Mouse (Mus musculus) midbrain, embryonic 16.5 days (tissue): Measurements from ENCODE around the gene Pglyrp1. TPM values are rescaled to one million over a fixed set of nuclear protein-coding genes. Genes with fewer than 3 reads are reported as not detected.

Experiments
- ATAC-seq: fragments of 200-750 bp; cut with Nextera tagmentation; 2 replicates; pipeline ENCODE4 v1.8.0; 2017; ENCODE audit warnings: moderate TSS enrichment
- H3K27ac ChIP-seq: fragments of 300-500 bp; sonication (generic); 2 replicates; pipeline ENCODE4 v1.5.1; 2014; ENCODE audit warnings: mild to moderate bottlenecking, low read length, mixed read lengths
- H3K27me3 ChIP-seq: fragments of 300-500 bp; sonication (generic); 2 replicates; pipeline ENCODE4 v1.6.1; 2014; ENCODE audit warnings: low read depth, low read length, mixed read lengths; ENCODE audit not compliant: control insufficient read depth, insufficient read depth
- H3K36me3 ChIP-seq: fragments of 300-500 bp; sonication (generic); 2 replicates; pipeline ENCODE4 v1.6.1; 2014; ENCODE audit warnings: mild to moderate bottlenecking, low read length, moderate library complexity, mixed read lengths; ENCODE audit not compliant: control insufficient read depth, insufficient read depth
- H3K4me1 ChIP-seq: fragments of 300-500 bp; sonication (generic); 2 replicates; pipeline ENCODE4 v1.6.1; 2014; ENCODE audit warnings: mild to moderate bottlenecking, low read length, mixed read lengths; ENCODE audit not compliant: control insufficient read depth, insufficient read depth
- H3K4me2 ChIP-seq: fragments of 300-500 bp; sonication (generic); 2 replicates; pipeline ENCODE4 v1.6.1; 2014; ENCODE audit warnings: mild to moderate bottlenecking, low read length, mixed read lengths
- H3K4me3 ChIP-seq: fragments of 300-500 bp; sonication (generic); 2 replicates; pipeline ENCODE4 v1.5.1; 2014; ENCODE audit warnings: low read depth, mild to moderate bottlenecking, low read length, moderate library complexity, mixed read lengths
- H3K9ac ChIP-seq: fragments of 300-500 bp; sonication (generic); 2 replicates; pipeline ENCODE4 v1.6.1; 2014; ENCODE audit warnings: low read depth, low read length, mixed read lengths
- H3K9me3 ChIP-seq: fragments of 300-500 bp; sonication (generic); replicated peaks from 2 replicates; pipeline ENCODE4 v1.6.1; 2014; ENCODE audit warnings: mild to moderate bottlenecking, low read length, mixed read lengths; ENCODE audit not compliant: control insufficient read depth, poor library complexity, severe bottlenecking
- WGBS: fragments of 180-500 bp; shearing (Covaris S2); extraction: QIAGEN DNeasy Blood & Tissue Kit; methylation state at CpG from one replicate; pipeline ENCODE4 v1.1.7; 2014; 5-methylcytosine and 5-hydroxymethylcytosine counted together
- polyA plus RNA-seq: library from polyadenylated mRNA; unstranded; fragments of >200 nt; fragmentation: Nextera tagmentation; extraction: Ambion mirVana; gene quantifications from 2 replicates; pipeline ENCODE4 v1.2.1, GENCODE M21; 2015

The Pglyrp1 gene
- polyA plus RNA-seq, 1 experiment from 2014 or later: 29.9 TPM

GRCm38 (mm10) chr7:18922807-18923206 lies 51.7 kb downstream of the Pglyrp1 start:
- Histone ChIP-seq H3K36me3 (no peaks in the 10 kb centered on the region), H3K9ac (peak overlapping the region; percentile 58)

GRCm38 (mm10) chr7:18923267-18923666 lies 52.1 kb downstream of the Pglyrp1 start:
- H3K9me3 ChIP-seq: no peaks in the 10 kb centered on the region
- H3K4me2 ChIP-seq: peak overlapping the region; percentile 59
- no peak; the same call in 1 of the 2 replicates for ATAC-seq
- H3K27ac ChIP-seq: peak overlapping the region; percentile 97
- no peaks in the 10 kb centered on the region for H3K27me3 ChIP-seq
- peaks cover 56% of the 10 kb centered on the region for H3K4me1 ChIP-seq
- H3K4me3 ChIP-seq: peak overlapping the region; percentile 6; the same call in 1 of the 2 replicates
- H3K36me3 ChIP-seq: no peaks in the 10 kb centered on the region
- 41% methylated on average over 11 of the region's 11 CpGs for WGBS
- peak overlapping the region; percentile 31; the same call in 1 of the 2 replicates for H3K9ac ChIP-seq

More at GRCm38 (mm10) chr7:18922807-18923206, 51.7 kb downstream of the Pglyrp1 start:
- Histone ChIP-seq H3K4me2 (peak overlapping the region; percentile 59), H3K4me1 (peaks cover 51% of the 10 kb centered on the region), H3K27me3 (no peaks in the 10 kb centered on the region), H3K4me3 (peak overlapping the region; percentile 18; the same call in 1 of the 2 replicates), H3K27ac (peak overlapping the region; percentile 97), H3K9me3 (no peaks in the 10 kb centered on the region)
- WGBS: 8% methylated on average over 5 of the region's 5 CpGs
- peak; percentile 14 for ATAC-seq

GRCm38 (mm10) chr7:18923711-18924191 lies 52.6 kb downstream of the Pglyrp1 start:
- Histone ChIP-seq H3K27me3 (no peaks in the 10 kb centered on the region), H3K9ac (peak overlapping the region; percentile 43), H3K9me3 (no peaks in the 10 kb centered on the region), H3K36me3 (no peaks in the 10 kb centered on the region), H3K27ac (peak overlapping the region; percentile 97), H3K4me3 (peak overlapping the region; percentile 4; the same call in 1 of the 2 replicates), H3K4me2 (peak overlapping the region; percentile 59), H3K4me1 (peaks cover 61% of the 10 kb centered on the region)
- ATAC-seq: peak; percentile 19
- WGBS: 15% methylated on average over 4 of the region's 4 CpGs

- peak overlapping the region; percentile 43 for H3K9ac ChIP-seq
- ATAC-seq: no peak
- 1% methylated on average over 8 of the region's 8 CpGs for WGBS
- peak overlapping the region; percentile 97 for H3K27ac ChIP-seq
- H3K4me3 ChIP-seq: peak overlapping the region; percentile 86; the same call in 1 of the 2 replicates
- no peaks in the 10 kb centered on the region for H3K36me3 ChIP-seq
- no peaks in the 10 kb centered on the region for H3K27me3 ChIP-seq
- H3K9me3 ChIP-seq: no peaks in the 10 kb centered on the region
- peak overlapping the region; percentile 59 for H3K4me2 ChIP-seq
- H3K4me1 ChIP-seq: peaks cover 63% of the 10 kb centered on the region
These were observed 53.2 kb downstream of the Pglyrp1 start for GRCm38 (mm10) chr7:18924321-18924720.

- Histone ChIP-seq H3K4me2 (peak within 1 kb of the TSS; percentile 65), H3K4me3 (peak within 1 kb of the TSS; percentile 86), H3K27ac (peak within 1 kb of the TSS; percentile 97), H3K27me3 (no peaks in the 10 kb centered on the region), H3K4me1 (peaks cover 70% of the 10 kb centered on the region), H3K9ac (peak within 1 kb of the TSS; percentile 93), H3K9me3 (no peaks in the 10 kb centered on the region), H3K36me3 (no peaks in the 10 kb centered on the region)
- peak; percentile 77 for ATAC-seq
- WGBS: 0% methylated on average over 21 of the region's 45 CpGs
These were observed 54.2 kb downstream of the Pglyrp1 start, which contains the start of gene Nova2 for GRCm38 (mm10) chr7:18925162-18925938. TSS of gene Nova2 (plus strand) at chr7:18925888.

- Histone ChIP-seq H3K36me3 (no peaks in the 10 kb centered on the region), H3K4me1 (peaks cover 67% of the 10 kb centered on the region), H3K4me3 (peak overlapping the region; percentile 86), H3K9ac (peak overlapping the region; percentile 93), H3K9me3 (no peaks in the 10 kb centered on the region), H3K27ac (peak overlapping the region; percentile 97), H3K4me2 (peak overlapping the region; percentile 65), H3K27me3 (no peaks in the 10 kb centered on the region)
- ATAC-seq: peak; percentile 7
- under 1% methylated on average over 38 of the region's 42 CpGs for WGBS
These were observed 55.1 kb downstream of the Pglyrp1 start for GRCm38 (mm10) chr7:18926041-18926790.

- no peaks in the 10 kb centered on the region for H3K9me3 ChIP-seq
- H3K9ac ChIP-seq: peak overlapping the region; percentile 93
- no peaks in the 10 kb centered on the region for H3K27me3 ChIP-seq
- peaks cover 68% of the 10 kb centered on the region for H3K4me1 ChIP-seq
- peak; percentile 2 for ATAC-seq
- H3K4me2 ChIP-seq: peak overlapping the region; percentile 65
- H3K36me3 ChIP-seq: no peaks in the 10 kb centered on the region
- H3K27ac ChIP-seq: peak overlapping the region; percentile 97
- H3K4me3 ChIP-seq: peak overlapping the region; percentile 86
- 37% methylated on average over 6 of the region's 6 CpGs for WGBS
These were observed 55.8 kb downstream of the Pglyrp1 start for GRCm38 (mm10) chr7:18926911-18927310.

GRCm38 (mm10) chr7:18927759-18928158 lies 56.6 kb downstream of the Pglyrp1 start:
- WGBS: 43% methylated on average over 3 of the region's 3 CpGs
- Histone ChIP-seq H3K4me1 (peaks cover 68% of the 10 kb centered on the region), H3K27ac (peak overlapping the region; percentile 35; the same call in 1 of the 2 replicates)

More at GRCm38 (mm10) chr7:18927759-18928158, 56.6 kb downstream of the Pglyrp1 start:
- peak overlapping the region; percentile 93 for H3K9ac ChIP-seq
- no peaks in the 10 kb centered on the region for H3K27me3 ChIP-seq
- H3K9me3 ChIP-seq: no peaks in the 10 kb centered on the region
- H3K36me3 ChIP-seq: no peaks in the 10 kb centered on the region
- ATAC-seq: no peak
- H3K4me3 ChIP-seq: peak overlapping the region; percentile 86
- H3K4me2 ChIP-seq: peak overlapping the region; percentile 65
